Mouse (Mus musculus): ENCODE measurements around the gene Tbck.
A peak's percentile ranks its signal among the peaks of the same experiment; 100 is the strongest.

The Tbck gene

GRCm38 (mm10) chr3:132819408-132819807 is 135.5 kb downstream of the Tbck start:
- no peak for DNase-seq (ENCODE audit: extremely low read depth, low read depth, low spot score)

- DNase-seq (ENCODE audit: extremely low read depth, low read depth, low spot score), result no peak
These were observed 147.4 kb downstream of the Tbck start for GRCm38 (mm10) chr3:132831179-132831873.

GRCm38 (mm10) chr3:132835118-132835794 is 151.3 kb downstream of the Tbck start:
- no peak for DNase-seq (ENCODE audit: extremely low read depth, low read depth, low spot score)

- no peak for DNase-seq (ENCODE audit: extremely low read depth, low read depth, low spot score)
These were observed 153.2 kb downstream of the Tbck start for GRCm38 (mm10) chr3:132837134-132837533.

GRCm38 (mm10) chr3:132838656-132839417 is 154.9 kb downstream of the Tbck start:
- DNase-seq (ENCODE audit: extremely low read depth, low read depth, low spot score), result no peak

GRCm38 (mm10) chr3:132839516-132839915 is 155.6 kb downstream of the Tbck start:
- no peak for DNase-seq (ENCODE audit: extremely low read depth, low read depth, low spot score)

- DNase-seq (ENCODE audit: extremely low read depth, low read depth, low spot score), result no peak
These were observed 158.7 kb downstream of the Tbck start for GRCm38 (mm10) chr3:132842676-132843075.

- no peak for DNase-seq (ENCODE audit: extremely low read depth, low read depth, low spot score)
These were observed 165.7 kb downstream of the Tbck start for GRCm38 (mm10) chr3:132849669-132850068.

GRCm38 (mm10) chr3:132850431-132850830 is 166.5 kb downstream of the Tbck start:
- DNase-seq (ENCODE audit: extremely low read depth, low read depth, low spot score), result no peak

- no peak for DNase-seq (ENCODE audit: extremely low read depth, low read depth, low spot score)
These were observed 167.5 kb downstream of the Tbck start for GRCm38 (mm10) chr3:132851417-132851816.

- DNase-seq (ENCODE audit: extremely low read depth, low read depth, low spot score), result no peak
These were observed 168.1 kb downstream of the Tbck start for GRCm38 (mm10) chr3:132851841-132852728.

- no peak for DNase-seq (ENCODE audit: extremely low read depth, low read depth, low spot score)
These were observed 170.3 kb downstream of the Tbck start for GRCm38 (mm10) chr3:132854271-132854670.

GRCm38 (mm10) chr3:132855458-132856212 is 171.7 kb downstream of the Tbck start:
- DNase-seq (ENCODE audit: extremely low read depth, low read depth, low spot score), result no peak

- no peak for DNase-seq (ENCODE audit: extremely low read depth, low read depth, low spot score)
These were observed 172.7 kb downstream of the Tbck start for GRCm38 (mm10) chr3:132856651-132857050.

GRCm38 (mm10) chr3:132858849-132859248 is 174.9 kb downstream of the Tbck start:
- no peak for DNase-seq (ENCODE audit: extremely low read depth, low read depth, low spot score)

GRCm38 (mm10) chr3:132859573-132859972 is 175.6 kb downstream of the Tbck start:
- DNase-seq (ENCODE audit: extremely low read depth, low read depth, low spot score), result no peak

GRCm38 (mm10) chr3:132860796-132861195 is 176.9 kb downstream of the Tbck start:
- DNase-seq (ENCODE audit: extremely low read depth, low read depth, low spot score), result no peak

GRCm38 (mm10) chr3:132863843-132864242 is 179.9 kb downstream of the Tbck start:
- peak; percentile 90 for DNase-seq (ENCODE audit: extremely low read depth, low read depth, low spot score)

GRCm38 (mm10) chr3:132864329-132864919 is 180.5 kb downstream of the Tbck start:
- DNase-seq (ENCODE audit: extremely low read depth, low read depth, low spot score), result peak; percentile 37

GRCm38 (mm10) chr3:132864986-132865385 is 181.0 kb downstream of the Tbck start:
- DNase-seq (ENCODE audit: extremely low read depth, low read depth, low spot score), result no peak

All from fat pad, adult 2 months (tissue).